Mouse (Mus musculus): ENCODE data around the gene Sec14l2.

Sec14l2 gene

DNA sequence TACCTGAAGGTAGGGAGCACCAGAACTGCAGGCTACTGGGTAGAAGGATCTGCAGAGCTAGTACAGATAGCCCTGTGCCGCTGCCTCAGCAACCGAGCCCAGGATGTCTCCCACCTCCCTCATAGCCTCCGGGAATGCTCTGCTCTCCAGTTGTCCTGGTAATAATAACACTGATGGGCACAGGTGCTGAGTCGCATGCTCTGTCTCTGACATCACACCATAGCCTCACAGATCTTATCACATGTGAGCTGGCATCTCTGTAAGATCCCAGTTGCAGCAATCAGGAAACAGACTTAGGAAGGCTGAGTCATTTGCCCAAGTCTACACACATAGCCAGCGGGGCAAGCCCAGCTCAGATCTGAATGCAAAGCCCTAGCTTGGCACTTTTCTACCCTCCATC, 21.4 kb downstream of the Sec14l2 start:
- CTCF ChIA-PET, result no interaction called here

DNA sequence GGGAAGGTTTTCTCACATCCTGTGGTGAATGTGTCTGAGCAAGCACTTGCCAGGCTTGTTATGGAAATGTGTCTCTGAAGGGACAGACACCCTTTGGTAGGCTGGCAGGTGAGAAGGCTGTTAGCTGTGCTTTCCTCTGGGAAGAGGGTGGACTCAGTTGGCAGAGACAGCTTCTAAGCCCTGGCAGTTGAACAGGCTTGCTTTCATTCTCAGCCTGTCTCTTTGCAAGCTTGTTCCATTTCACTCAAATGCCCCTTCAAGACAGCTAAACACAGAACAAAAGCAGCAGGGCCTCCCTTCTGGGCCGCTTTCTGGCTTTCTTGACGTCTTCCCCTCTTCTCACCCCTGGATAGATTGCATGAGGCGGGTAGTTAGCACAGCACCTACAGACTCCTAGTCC, 23.8 kb downstream of the Sec14l2 start:
- CTCF ChIA-PET, result interaction anchor here (0.6 kb wide), 1 partner anchor 795 kb away, joined by 4 read pairs; no protein-coding TSS in a partner anchor

- CTCF ChIA-PET, result interaction anchor here (0.6 kb wide), 1 partner anchor 796 kb away, joined by 4 read pairs; no protein-coding TSS in a partner anchor
Observed at GRCm38 (mm10) chr11:4098816-4099215, 24.4 kb downstream of the Sec14l2 start.

DNA sequence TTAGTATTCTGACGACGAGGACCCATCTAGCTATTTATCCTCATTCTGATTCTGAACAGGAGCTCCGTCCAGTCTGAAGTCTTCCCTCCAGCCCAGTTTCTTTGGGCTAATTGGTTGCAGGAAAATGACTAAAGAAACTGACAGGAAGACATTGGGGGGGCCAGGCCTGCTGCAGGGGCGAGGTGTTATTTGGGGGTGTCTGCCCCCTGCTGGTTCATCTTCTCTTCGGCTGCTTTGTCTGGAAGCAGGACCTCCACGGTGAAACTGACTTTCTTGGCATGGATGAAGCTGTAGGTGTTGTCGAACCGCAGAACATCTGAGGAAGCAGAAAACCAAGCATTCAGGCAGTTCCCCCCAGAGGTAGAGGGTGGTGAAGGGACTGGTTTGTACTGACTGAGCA, 25.1 kb downstream of the Sec14l2 start:
- CTCF ChIA-PET, result interaction anchor here (0.8 kb wide), 1 partner anchor 28 kb away, joined by 3 read pairs; no protein-coding TSS in a partner anchor

DNA sequence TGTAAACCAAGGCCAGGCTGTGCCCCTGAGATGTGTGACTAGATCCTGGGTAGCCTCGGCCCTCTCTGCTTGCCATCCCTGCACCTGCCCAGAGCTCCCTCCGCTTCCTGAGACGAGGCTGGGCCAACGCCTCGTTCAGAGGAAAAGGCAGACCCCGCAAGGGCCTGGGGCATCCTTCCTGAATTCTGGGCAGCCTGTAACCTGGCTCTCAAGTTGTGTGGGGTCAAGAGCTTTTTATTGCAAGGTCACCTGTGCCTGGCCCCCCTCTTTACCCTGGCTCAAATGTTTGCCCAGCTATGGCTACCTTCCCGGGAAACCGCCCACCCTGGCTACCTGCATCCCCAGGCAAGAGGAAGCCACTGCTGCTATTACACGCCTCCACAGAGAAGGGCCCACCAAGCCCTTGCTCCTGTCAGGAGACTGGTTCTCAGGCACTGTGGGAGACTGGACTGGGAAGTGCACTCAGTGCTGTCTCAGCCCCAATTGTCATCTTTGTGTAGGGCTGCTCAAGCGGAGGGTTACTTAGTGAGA, 26.1 kb downstream of the Sec14l2 start:
- CTCF ChIA-PET, result interaction anchor here (0.8 kb wide), 1 partner anchor 27 kb away, joined by 3 read pairs; no protein-coding TSS in a partner anchor

GRCm38 (mm10) chr11:4096054-4096984, 26.9 kb downstream of the Sec14l2 start:
- CTCF ChIA-PET, result interaction anchor here (0.5 to 1.0 kb wide), 3 partner anchors 16 to 108 kb away, joined by 3 to 4 read pairs (median 4); partner anchors contain the start of gene Rnf215

GRCm38 (mm10) chr11:4095171-4096053, 27.8 kb downstream of the Sec14l2 start, which contains the start of gene Mtfp1:
TSS of gene Mtfp1 (minus strand) at chr11:4095445.
- CTCF ChIA-PET, result interaction anchor here (0.5 to 1.0 kb wide), 3 partner anchors 15 to 107 kb away, joined by 3 to 4 read pairs (median 4); partner anchors contain the start of gene Rnf215

GRCm38 (mm10) chr11:4094378-4095170, 28.6 kb downstream of the Sec14l2 start:
- CTCF ChIA-PET, result interaction anchor here (0.9 kb wide), 1 partner anchor 29 kb away, joined by 3 read pairs; the partner anchor contains the start of gene Sec14l2

DNA sequence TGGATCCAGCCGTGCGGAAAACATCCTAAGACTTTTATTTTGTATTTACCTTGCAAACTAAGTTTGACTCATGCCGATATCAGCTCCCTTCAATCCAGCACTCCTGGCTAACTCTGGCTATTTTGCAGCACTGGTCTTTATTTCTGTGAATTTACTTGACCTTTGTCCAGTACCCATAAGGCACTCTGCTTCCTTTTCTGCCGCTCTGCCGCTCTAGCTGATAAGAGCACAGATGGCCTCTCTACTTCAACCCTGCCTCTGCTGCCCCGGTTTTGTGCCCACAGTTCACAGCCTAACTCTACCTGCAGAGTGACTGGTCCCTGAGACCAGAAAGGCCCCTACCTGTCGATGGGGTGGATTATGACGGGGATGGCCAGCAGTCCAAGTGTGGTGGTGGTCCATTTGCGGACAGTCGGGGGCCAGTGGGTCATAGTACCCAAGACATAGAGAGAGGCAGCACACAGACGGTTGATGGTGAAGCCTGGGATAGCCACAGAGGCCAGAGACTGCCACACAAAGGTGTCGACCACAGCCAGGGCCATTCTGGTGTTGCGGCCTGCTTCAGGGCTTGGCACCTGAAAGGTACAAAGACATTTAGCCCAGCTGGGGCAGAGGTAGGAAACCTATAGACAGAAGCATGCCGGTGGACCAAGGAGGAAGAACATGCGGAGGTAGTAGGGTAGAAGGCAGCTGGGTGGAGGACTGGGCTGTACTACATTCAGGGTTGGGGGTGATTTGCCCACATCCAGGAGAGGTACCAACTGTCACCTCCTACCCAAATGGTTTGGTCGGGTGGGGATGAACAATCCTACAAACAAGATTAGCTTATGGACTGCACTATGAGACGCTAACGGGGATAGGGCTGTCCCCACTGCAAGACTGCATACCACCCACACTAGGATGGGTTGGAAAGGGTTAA, 29.5 kb downstream of the Sec14l2 start:
- CTCF ChIA-PET, result interaction anchor here (0.9 kb wide), 2 partner anchors 30 to 69 kb away, joined by 3 to 5 read pairs; partner anchors contain the start of gene Sec14l2

- CTCF ChIA-PET, result no interaction called here
Observed at GRCm38 (mm10) chr11:4087267-4087666, 35.9 kb downstream of the Sec14l2 start.

DNA sequence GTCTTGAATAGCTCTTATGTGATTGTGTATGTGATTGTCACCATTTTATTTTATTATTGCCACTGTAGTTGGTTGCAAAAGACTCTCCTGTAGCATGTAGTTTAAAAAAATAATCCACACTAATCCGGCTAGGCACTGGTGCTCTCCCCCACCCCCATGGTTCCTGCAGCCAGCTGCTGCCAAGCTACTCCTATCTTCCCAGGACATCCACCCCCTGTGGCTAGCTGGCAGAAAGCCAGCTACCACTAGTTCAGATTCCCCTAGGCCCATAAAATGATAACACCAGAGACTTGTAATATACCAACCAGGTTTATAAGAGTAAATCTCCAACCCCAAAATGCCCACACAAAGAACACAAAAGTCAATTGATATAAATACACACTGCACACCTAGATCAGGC, 37.0 kb downstream of the Sec14l2 start:
- CTCF ChIA-PET, result no interaction called here

DNA sequence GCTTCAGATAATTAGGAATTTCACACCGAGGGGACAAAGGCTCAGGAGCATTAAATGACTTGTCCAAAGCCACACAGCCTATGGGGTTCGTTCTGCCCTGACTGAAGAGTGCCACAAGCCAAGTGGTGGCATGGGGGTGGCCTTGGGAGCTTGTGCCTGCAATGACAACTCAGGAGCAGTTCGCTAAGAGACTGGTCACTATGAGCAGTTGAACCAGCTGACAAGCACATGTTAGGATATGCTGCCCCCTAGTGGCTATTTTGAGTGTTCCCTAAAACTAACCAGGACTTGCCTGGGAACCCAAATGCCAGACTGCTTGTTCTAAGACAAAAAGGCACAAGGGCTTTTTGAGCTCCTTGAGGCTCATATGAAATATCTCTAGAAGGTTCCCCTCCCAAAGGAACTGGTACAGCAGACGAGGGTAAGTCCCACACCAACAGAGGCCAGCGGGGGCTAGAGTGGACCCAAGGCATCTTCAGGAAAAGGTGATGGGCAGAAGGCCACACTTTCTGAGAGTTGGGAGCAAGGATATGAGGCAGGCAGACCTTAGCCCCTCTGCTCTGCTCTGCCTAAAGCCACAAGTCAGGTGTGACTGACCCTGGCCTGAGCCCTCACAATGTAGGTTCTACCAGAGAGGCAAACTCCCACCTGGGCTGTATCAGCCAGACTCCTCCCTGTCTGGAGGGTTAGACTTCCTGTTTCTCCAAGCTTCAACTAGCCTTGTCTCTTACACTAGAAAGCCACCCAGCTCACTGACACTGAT, 39.7 kb downstream of the Sec14l2 start:
- CTCF ChIA-PET, result interaction anchor here (0.6 kb wide), 1 partner anchor 26 kb away, joined by 3 read pairs; no protein-coding TSS in a partner anchor

GRCm38 (mm10) chr11:4080219-4080618, 43.0 kb downstream of the Sec14l2 start:
- CTCF ChIA-PET, result interaction anchor here (0.6 to 1.0 kb wide), 2 partner anchors 16 to 829 kb away, joined by 3 to 16 read pairs; no protein-coding TSS in a partner anchor

DNA sequence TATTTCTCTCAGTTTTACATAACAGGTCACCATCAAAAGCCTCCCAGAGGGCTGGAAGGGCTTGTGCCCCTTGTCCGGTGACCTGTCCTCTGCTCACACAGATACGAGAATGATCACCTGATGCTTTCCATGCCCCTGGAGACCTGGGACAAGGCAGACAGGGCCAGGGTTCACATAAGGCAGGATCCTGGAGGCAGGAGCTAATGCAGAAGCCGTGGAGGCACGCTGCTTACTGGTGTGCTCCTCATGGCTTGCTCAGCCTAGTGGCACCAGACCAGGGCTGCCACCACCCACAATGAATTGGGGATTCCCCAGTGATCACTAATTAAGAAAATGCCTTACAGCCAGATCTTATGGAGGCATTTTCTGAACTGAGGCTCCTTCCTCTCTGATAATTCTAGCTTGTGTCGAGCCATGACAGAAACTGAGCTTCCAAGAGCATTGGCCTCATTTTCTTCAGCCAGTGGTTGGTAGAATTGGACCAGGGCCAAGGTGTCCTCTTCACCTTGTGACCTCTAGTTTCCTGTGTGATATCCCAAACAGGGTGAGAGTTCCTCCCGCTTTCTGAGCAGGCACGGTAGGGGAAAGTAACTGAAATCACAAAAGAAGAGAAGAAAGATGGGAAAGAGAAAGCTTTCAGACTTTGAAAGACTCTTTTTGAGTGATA, 44.8 kb downstream of the Sec14l2 start:
- CTCF ChIA-PET, result interaction anchor here (0.7 kb wide), 1 partner anchor 42 kb away, joined by 4 read pairs; no protein-coding TSS in a partner anchor

DNA sequence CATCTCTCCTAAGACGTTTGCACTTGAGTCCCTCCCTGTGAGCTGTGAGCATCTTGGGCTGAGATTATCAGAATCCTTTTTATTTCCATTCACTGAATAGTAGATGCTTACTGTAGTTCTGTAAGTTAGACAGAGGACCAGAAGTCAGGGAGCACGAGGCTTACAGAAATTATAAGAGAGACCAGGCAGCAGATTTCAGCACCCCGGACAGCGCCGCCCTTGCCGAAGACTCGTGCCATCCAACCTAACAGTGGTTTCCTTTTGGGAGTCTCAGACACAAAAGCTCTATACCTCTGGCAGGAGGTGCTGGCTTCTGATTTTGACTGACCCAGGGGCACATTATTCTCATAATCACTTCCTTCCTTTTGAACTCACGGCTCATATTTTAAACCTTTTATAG, 46.6 kb downstream of the Sec14l2 start:
- CTCF ChIA-PET, result no interaction called here

DNA sequence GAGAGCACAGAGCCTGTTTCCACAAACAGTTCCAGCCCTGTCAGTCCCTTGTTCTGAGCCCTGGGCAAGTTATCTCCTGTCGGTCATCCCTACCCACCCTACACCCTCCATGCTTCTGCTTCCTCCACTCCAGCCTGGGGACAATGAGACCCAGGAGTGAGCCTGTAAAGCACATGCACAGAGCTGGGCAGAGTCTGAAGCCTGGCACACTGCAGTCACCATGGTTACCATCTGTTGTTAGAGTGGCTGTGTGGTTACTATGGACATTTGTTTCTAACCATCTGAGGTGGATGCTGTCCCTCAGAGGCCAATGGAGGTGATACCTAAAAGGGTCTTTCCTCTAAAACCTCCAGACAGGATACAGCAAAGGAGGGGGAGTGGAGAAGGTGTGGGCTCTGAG, 53.6 kb downstream of the Sec14l2 start:
- CTCF ChIA-PET, result no interaction called here

DNA sequence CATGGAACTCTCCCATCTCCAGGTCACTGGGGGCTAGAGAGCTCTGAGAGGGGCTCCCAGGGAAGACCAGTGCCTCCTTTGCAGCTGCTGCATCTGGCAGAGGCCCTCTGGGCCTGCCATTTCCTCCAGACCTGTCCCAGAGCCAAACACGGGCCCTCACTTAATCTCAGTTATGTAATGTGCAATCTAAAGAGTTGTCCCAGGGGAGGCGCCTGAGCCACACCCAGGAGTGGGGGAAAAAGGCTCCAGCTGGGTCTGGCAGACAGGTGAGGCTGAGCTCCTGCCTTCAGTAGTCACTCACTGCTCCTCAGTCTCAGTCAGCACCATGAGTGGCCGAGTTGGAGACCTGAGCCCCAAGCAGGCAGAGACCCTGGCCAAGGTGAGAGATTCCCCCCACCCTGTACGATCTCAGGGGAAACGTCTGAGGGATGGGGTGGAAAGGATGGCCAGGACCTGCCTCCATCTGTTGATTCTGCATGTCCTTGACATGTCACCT, 58.5 kb downstream of the Sec14l2 start, which contains the start of gene Sec14l3:
Sec14l3 (plus strand) TSS at position 215 of the 496 bp plus-strand sequence.
- CTCF ChIA-PET, result no interaction called here

- CTCF ChIA-PET, result no interaction called here
Observed at GRCm38 (mm10) chr11:4062981-4063380, 60.2 kb downstream of the Sec14l2 start.
